Mouse (Mus musculus): ENCODE results near the gene Minos1.

Minos1 gene

GRCm38 (mm10) chr4:139095406-139095805, 35.5 kb downstream of the Minos1 start:
- no peak for DNase-seq (ENCODE audit: low spot score)

- no peak for DNase-seq (ENCODE audit: low spot score)
These were observed 37.8 kb downstream of the Minos1 start for GRCm38 (mm10) chr4:139093196-139093530.

GRCm38 (mm10) chr4:139092356-139093195, 38.3 kb downstream of the Minos1 start, which contains the start of gene Nbl1:
Gene Nbl1 (minus strand): TSS chr4:139092993.
- no peak for DNase-seq (ENCODE audit: low spot score)

- DNase-seq (ENCODE audit: low spot score) = no peak
These were observed 39.2 kb downstream of the Minos1 start for GRCm38 (mm10) chr4:139091478-139092355.

- DNase-seq (ENCODE audit: low spot score) = no peak
These were observed 39.8 kb downstream of the Minos1 start for GRCm38 (mm10) chr4:139091066-139091465.

GRCm38 (mm10) chr4:139090303-139090940, 40.5 kb downstream of the Minos1 start:
- no peak for DNase-seq (ENCODE audit: low spot score)

- DNase-seq (ENCODE audit: low spot score) = no peak
These were observed 41.8 kb downstream of the Minos1 start for GRCm38 (mm10) chr4:139088982-139089671.

- DNase-seq (ENCODE audit: low spot score) = no peak
These were observed 43.9 kb downstream of the Minos1 start for GRCm38 (mm10) chr4:139086984-139087383.

GRCm38 (mm10) chr4:139086037-139086436, 44.9 kb downstream of the Minos1 start:
- peak; percentile 97 for DNase-seq (ENCODE audit: low spot score)

- DNase-seq (ENCODE audit: low spot score) = no peak
These were observed 45.6 kb downstream of the Minos1 start for GRCm38 (mm10) chr4:139085337-139085736.

- DNase-seq (ENCODE audit: low spot score) = no peak
These were observed 47.9 kb downstream of the Minos1 start for GRCm38 (mm10) chr4:139082790-139083564.

- DNase-seq (ENCODE audit: low spot score) = no peak
These were observed 49.5 kb downstream of the Minos1 start for GRCm38 (mm10) chr4:139081270-139081931.

- no peak for DNase-seq (ENCODE audit: low spot score)
These were observed 50.7 kb downstream of the Minos1 start for GRCm38 (mm10) chr4:139080259-139080658.

GRCm38 (mm10) chr4:139079439-139079838, 51.5 kb downstream of the Minos1 start:
- DNase-seq (ENCODE audit: low spot score) = no peak

- no peak for DNase-seq (ENCODE audit: low spot score)
These were observed 52.2 kb downstream of the Minos1 start for GRCm38 (mm10) chr4:139078726-139079125.

- DNase-seq (ENCODE audit: low spot score) = peak; percentile 63
These were observed 52.6 kb downstream of the Minos1 start for GRCm38 (mm10) chr4:139078313-139078712.

- no peak for DNase-seq (ENCODE audit: low spot score)
These were observed 55.0 kb downstream of the Minos1 start for GRCm38 (mm10) chr4:139075915-139076314.

- no peak for DNase-seq (ENCODE audit: low spot score)
These were observed 55.7 kb downstream of the Minos1 start, which contains the start of gene Htr6 for GRCm38 (mm10) chr4:139075041-139075711. Gene Htr6 (minus strand): TSS chr4:139075570.

GRCm38 (mm10) chr4:139074060-139074459, 56.9 kb downstream of the Minos1 start:
- no peak for DNase-seq (ENCODE audit: low spot score)

- DNase-seq (ENCODE audit: low spot score) = no peak
These were observed 62.6 kb downstream of the Minos1 start for GRCm38 (mm10) chr4:139068287-139068686.

Data from retina, embryonic 14.5 days (tissue).